Mouse (Mus musculus): Measurements from ENCODE around the gene Gm20388. TPM values are rescaled to one million over a fixed set of nuclear protein-coding genes. Genes with fewer than 3 reads are reported as not detected.

Gm20388 gene
- polyA plus RNA-seq, 2 experiments, result 8.5 TPM; not detected in 1

DNA sequence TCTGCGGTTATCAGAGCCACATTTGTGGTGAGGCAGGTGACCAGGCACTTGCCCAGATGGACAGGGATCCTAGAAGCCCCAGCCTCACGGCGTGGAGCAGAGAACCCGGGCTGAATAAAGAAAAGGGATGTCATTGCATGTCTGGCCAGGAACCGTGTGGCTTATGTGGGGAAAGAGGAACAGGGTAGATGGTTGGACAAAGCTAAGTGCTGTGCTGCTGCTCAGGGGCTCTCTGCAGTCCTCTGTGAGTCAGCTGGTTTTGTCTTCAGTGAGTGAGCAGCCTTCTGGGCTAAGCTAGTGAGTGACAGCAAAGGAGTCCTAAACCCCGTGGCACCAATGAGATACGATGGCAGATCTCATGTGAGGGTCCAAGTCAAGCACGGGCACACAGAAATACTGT is 220.5 kb downstream of the Gm20388 start:
- H3K4me2 ChIP-seq (ENCODE audit: low read depth), result no peak overlapping the region
- TF ChIP-seq EP300 (IDR thresholded peaks at IDR 0.05; ENCODE audit: low read depth), result no peak
- no peak for TF ChIP-seq CTCF (IDR thresholded peaks at IDR 0.05; ENCODE audit: low read depth)
- H3K36me3 ChIP-seq (replicated peaks; ENCODE audit: control insufficient read depth, insufficient read depth, low read depth), result no peaks in the 10 kb centered on the region
- 23% methylated on average over 8 of the region's 8 CpGs for WGBS (ENCODE audit: insufficient replicate concordance)
- H3K4me1 ChIP-seq (replicated peaks; ENCODE audit: control insufficient read depth in 2 of 2, insufficient read depth in 2 of 2, low read length in 1 of 2), result no peaks in the 10 kb centered on the region
- H3K9ac ChIP-seq (replicated peaks), result no peak overlapping the region
- no peaks in the 10 kb centered on the region; the same call in 1 of the 2 replicates for H3K27me3 ChIP-seq (ENCODE audit: control insufficient read depth, insufficient read depth, low read length)
- no peak for ATAC-seq (ENCODE audit: insufficient read depth)
- no peak overlapping the region for H3K4me3 ChIP-seq (ENCODE audit: insufficient read depth in 1 of 2, low read depth in 2 of 2, low read length in 2 of 2)
- H3K27ac ChIP-seq, result no peak overlapping the region
- DNase-seq (ENCODE audit: low read depth in 3 of 3, low spot score in 3 of 3), result no peak
- no peaks in the 10 kb centered on the region for H3K9me3 ChIP-seq (ENCODE audit: control insufficient read depth, low read length)

DNA sequence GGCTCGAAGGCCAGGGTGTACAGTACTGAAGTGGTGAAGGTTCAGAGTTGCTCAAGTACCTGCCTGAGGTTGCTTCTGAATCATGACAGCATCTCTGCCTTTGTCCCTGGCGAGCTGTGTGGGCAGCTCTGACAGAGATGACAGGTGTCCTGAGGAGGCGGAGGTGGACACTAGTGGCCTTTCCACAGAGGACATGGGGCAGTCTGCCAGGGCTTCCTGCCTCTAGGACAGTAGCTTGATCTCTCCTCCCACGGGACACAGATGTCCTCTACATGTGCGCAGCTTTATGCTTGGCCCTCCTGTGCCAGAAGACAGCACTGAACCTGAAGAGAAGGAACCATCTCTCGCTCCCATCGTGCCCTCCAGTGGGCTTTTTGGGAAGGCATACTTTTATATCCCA is 222.5 kb downstream of the Gm20388 start:
- H3K9me3 ChIP-seq (ENCODE audit: control insufficient read depth, low read length), result no peaks in the 10 kb centered on the region
- no peaks in the 10 kb centered on the region for H3K4me1 ChIP-seq (replicated peaks; ENCODE audit: control insufficient read depth in 2 of 2, insufficient read depth in 2 of 2, low read length in 1 of 2)
- no peak overlapping the region for H3K4me2 ChIP-seq (ENCODE audit: low read depth)
- no peaks in the 10 kb centered on the region for H3K36me3 ChIP-seq (replicated peaks; ENCODE audit: control insufficient read depth, insufficient read depth, low read depth)
- DNase-seq (ENCODE audit: low read depth in 3 of 3, low spot score in 3 of 3) (no peak), ATAC-seq (ENCODE audit: insufficient read depth) (no peak)
- 60% methylated on average over 7 of the region's 7 CpGs for WGBS (ENCODE audit: insufficient replicate concordance)
- H3K4me3 ChIP-seq (ENCODE audit: insufficient read depth in 1 of 2, low read depth in 2 of 2, low read length in 2 of 2), result no peak overlapping the region
- TF ChIP-seq CTCF (IDR thresholded peaks at IDR 0.05; ENCODE audit: low read depth) (no peak), EP300 (IDR thresholded peaks at IDR 0.05; ENCODE audit: low read depth) (no peak)
- H3K27ac ChIP-seq, result no peak overlapping the region
- H3K27me3 ChIP-seq (ENCODE audit: control insufficient read depth, insufficient read depth, low read length), result no peaks in the 10 kb centered on the region
- no peak overlapping the region for H3K9ac ChIP-seq (replicated peaks)

DNA sequence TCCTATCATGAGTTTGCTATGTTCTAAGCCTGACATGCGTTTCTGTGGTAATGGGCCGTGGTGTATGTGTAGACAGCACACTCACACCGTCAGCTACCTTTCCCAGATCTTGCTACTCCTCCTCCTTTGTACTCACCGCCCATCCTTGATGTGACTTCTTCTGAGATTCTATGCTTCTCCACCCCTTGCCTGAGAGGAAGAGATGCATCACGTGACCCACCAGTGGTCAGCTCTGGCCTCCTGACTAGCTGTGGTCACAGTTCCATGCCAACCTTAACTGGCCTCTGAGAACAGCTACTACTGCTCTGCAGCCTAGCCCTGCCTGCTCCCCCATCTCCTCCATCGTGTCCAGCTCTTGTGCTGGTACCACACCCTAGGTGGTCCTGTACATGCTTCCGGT is 225.0 kb downstream of the Gm20388 start:
- Histone ChIP-seq H3K9me3 (ENCODE audit: control insufficient read depth, low read length) (no peaks in the 10 kb centered on the region), H3K27me3 (ENCODE audit: control insufficient read depth, insufficient read depth, low read length) (no peaks in the 10 kb centered on the region), H3K36me3 (replicated peaks; ENCODE audit: control insufficient read depth, insufficient read depth, low read depth) (no peaks in the 10 kb centered on the region), H3K4me2 (ENCODE audit: low read depth) (no peak overlapping the region), H3K27ac (no peak overlapping the region), H3K9ac (replicated peaks) (no peak overlapping the region), H3K4me3 (ENCODE audit: insufficient read depth in 1 of 2, low read depth in 2 of 2, low read length in 2 of 2) (no peak overlapping the region), H3K4me1 (replicated peaks; ENCODE audit: control insufficient read depth in 2 of 2, insufficient read depth in 2 of 2, low read length in 1 of 2) (no peaks in the 10 kb centered on the region)
- DNase-seq (ENCODE audit: low read depth in 3 of 3, low spot score in 3 of 3), result no peak
- TF ChIP-seq CTCF (IDR thresholded peaks at IDR 0.05; ENCODE audit: low read depth) (no peak), EP300 (IDR thresholded peaks at IDR 0.05; ENCODE audit: low read depth) (no peak)
- ATAC-seq (ENCODE audit: insufficient read depth), result no peak
- WGBS (ENCODE audit: insufficient replicate concordance), result 57% methylated on average over 7 of the region's 7 CpGs

DNA sequence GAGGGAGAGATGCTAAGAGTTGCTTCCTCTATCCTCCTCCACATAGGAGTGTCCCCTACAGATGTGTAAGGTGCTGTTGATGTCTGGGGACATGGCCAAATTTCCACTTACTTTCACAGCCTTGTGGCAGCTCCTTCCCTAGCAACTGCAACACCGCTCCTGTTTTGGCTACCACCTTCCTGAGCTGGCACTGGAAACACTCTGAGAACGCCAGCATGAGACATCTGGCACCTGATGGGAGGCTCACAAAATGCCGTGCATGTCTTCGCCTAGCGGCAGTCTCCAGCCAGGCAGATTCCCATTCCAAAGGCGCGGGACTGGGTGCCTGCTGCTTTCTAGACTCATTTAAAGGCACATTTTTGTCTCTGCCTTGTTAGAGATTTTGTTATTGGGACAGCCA is 226.0 kb downstream of the Gm20388 start:
- H3K4me2 ChIP-seq (ENCODE audit: low read depth), result no peak overlapping the region
- no peak overlapping the region for H3K4me3 ChIP-seq (ENCODE audit: insufficient read depth in 1 of 2, low read depth in 2 of 2, low read length in 2 of 2)
- no peaks in the 10 kb centered on the region for H3K4me1 ChIP-seq (replicated peaks; ENCODE audit: control insufficient read depth in 2 of 2, insufficient read depth in 2 of 2, low read length in 1 of 2)
- TF ChIP-seq EP300 (IDR thresholded peaks at IDR 0.05; ENCODE audit: low read depth), result no peak
- TF ChIP-seq CTCF (IDR thresholded peaks at IDR 0.05; ENCODE audit: low read depth), result no peak
- no peak overlapping the region for H3K27ac ChIP-seq
- ATAC-seq (ENCODE audit: insufficient read depth) (no peak), DNase-seq (ENCODE audit: low read depth in 3 of 3, low spot score in 3 of 3) (no peak)
- WGBS (ENCODE audit: insufficient replicate concordance), result 69% methylated on average over 7 of the region's 7 CpGs
- no peaks in the 10 kb centered on the region for H3K36me3 ChIP-seq (replicated peaks; ENCODE audit: control insufficient read depth, insufficient read depth, low read depth)
- H3K9me3 ChIP-seq (ENCODE audit: control insufficient read depth, low read length), result no peaks in the 10 kb centered on the region
- H3K27me3 ChIP-seq (ENCODE audit: control insufficient read depth, insufficient read depth, low read length), result no peaks in the 10 kb centered on the region
- no peak overlapping the region for H3K9ac ChIP-seq (replicated peaks)

DNA sequence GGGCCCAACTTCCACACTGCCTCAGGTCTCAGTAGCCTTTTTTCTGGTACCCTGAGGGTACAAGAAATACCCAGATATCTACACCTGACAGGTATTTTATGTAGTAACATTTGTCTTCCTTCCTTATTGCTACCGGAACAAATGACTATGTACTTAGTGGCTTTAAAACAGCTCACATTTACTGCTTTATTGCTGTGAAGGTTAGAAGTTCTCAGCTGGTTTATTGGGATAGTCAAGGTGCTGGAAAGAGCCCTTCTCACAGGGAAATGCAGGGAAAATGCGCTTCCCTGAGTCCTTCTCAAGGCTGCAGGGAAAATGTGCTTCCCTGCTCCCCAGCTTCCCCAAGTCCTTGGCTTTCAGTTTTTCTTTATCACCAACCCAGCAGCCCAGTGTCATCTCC is 228.3 kb downstream of the Gm20388 start:
- no peak overlapping the region for H3K4me2 ChIP-seq (ENCODE audit: low read depth)
- H3K9me3 ChIP-seq (ENCODE audit: control insufficient read depth, low read length), result no peaks in the 10 kb centered on the region
- H3K36me3 ChIP-seq (replicated peaks; ENCODE audit: control insufficient read depth, insufficient read depth, low read depth), result no peaks in the 10 kb centered on the region
- no peak overlapping the region for H3K4me3 ChIP-seq (ENCODE audit: insufficient read depth in 1 of 2, low read depth in 2 of 2, low read length in 2 of 2)
- 75% methylated on average over 2 of the region's 2 CpGs for WGBS (ENCODE audit: insufficient replicate concordance)
- H3K9ac ChIP-seq (replicated peaks), result no peak overlapping the region
- no peaks in the 10 kb centered on the region for H3K4me1 ChIP-seq (replicated peaks; ENCODE audit: control insufficient read depth in 2 of 2, insufficient read depth in 2 of 2, low read length in 1 of 2)
- no peaks in the 10 kb centered on the region for H3K27me3 ChIP-seq (ENCODE audit: control insufficient read depth, insufficient read depth, low read length)
- TF ChIP-seq CTCF (IDR thresholded peaks at IDR 0.05; ENCODE audit: low read depth) (no peak), EP300 (IDR thresholded peaks at IDR 0.05; ENCODE audit: low read depth) (no peak)
- ATAC-seq (ENCODE audit: insufficient read depth) (no peak), DNase-seq (ENCODE audit: low read depth in 3 of 3, low spot score in 3 of 3) (no peak)
- H3K27ac ChIP-seq, result no peak overlapping the region

All from liver, embryonic 14.5 days (tissue).